Mouse (Mus musculus) liver, adult 2 months (tissue): Measurements from ENCODE around the gene Cdk13. TPM values are rescaled to one million over a fixed set of nuclear protein-coding genes. Genes with fewer than 3 reads are reported as not detected.

ENCODE experiments used
- DNase-seq: peaks from one replicate; pipeline ENCODE4 v3.0.0-alpha.2; 2011; ENCODE audit warnings: low read depth, low spot score; ENCODE audit errors: extremely low read depth
- H3K27ac ChIP-seq: fragments of 200-500 bp; replicated peaks from 2 replicates; pipeline ENCODE4 v1.5.1; 2012; ENCODE audit warnings: low read depth, mild to moderate bottlenecking, control low read depth, inconsistent platforms, low read length; ENCODE audit not compliant: insufficient read depth
- H3K27me3 ChIP-seq: fragments of 200-500 bp; 2 replicates; pipeline ENCODE4 v1.6.1; 2012; ENCODE audit warnings: mild to moderate bottlenecking, moderate library complexity, low read length, inconsistent platforms; ENCODE audit not compliant: control insufficient read depth, insufficient read depth
- H3K36me3 ChIP-seq: fragments of 200-500 bp; 2 replicates; pipeline ENCODE4 v1.6.1; 2012; ENCODE audit warnings: low read length, inconsistent platforms; ENCODE audit not compliant: control insufficient read depth, insufficient read depth
- H3K4me1 ChIP-seq: fragments of 200-500 bp; 2 replicates; pipeline ENCODE4 v1.6.1; 2011; ENCODE audit warnings: low read length; ENCODE audit not compliant: control insufficient read depth, insufficient read depth
- H3K4me3 ChIP-seq: fragments of 200-500 bp; 2 replicates; pipeline ENCODE4 v1.5.1; 2011; ENCODE audit warnings: low read depth, mild to moderate bottlenecking, control low read depth, low read length, moderate library complexity; ENCODE audit not compliant: insufficient read depth
- H3K79me2 ChIP-seq: fragments of 200-500 bp; 2 replicates; pipeline ENCODE4 v1.6.1; 2012; ENCODE audit warnings: inconsistent platforms, mild to moderate bottlenecking, low read length, moderate library complexity; ENCODE audit not compliant: control insufficient read depth, insufficient read depth
- H3K9ac ChIP-seq: fragments of 200-500 bp; 2 replicates; pipeline ENCODE4 v1.6.1; 2012; ENCODE audit warnings: low read depth, mild to moderate bottlenecking, control low read depth, inconsistent platforms, low read length
- CTCF ChIP-seq: fragments of 200-500 bp; IDR thresholded peaks from 2 replicates; pipeline ENCODE4 v1.5.1; 2011; ENCODE audit warnings: low read depth, low read length, control low read depth
- POLR2A ChIP-seq: fragments of 200-500 bp; IDR thresholded peaks from 2 replicates; pipeline ENCODE4 v1.6.1; 2011; ENCODE audit warnings: low read length, control low read depth; ENCODE audit not compliant: insufficient read depth; ENCODE audit errors: extremely low read depth
- WGBS: fragments of 180-500 bp; shearing (Covaris S2); methylation state at CpG from one replicate; pipeline ENCODE4 v1.1.7; 2018; 5-methylcytosine and 5-hydroxymethylcytosine counted together
- polyA plus RNA-seq: library from polyadenylated mRNA; depleted of rRNA; stranded (reverse); fragments of >200 nt; gene quantifications from 2 replicates; pipeline ENCODE4 v1.2.3, GENCODE M21; 2012
- total RNA-seq: library from RNA; depleted of rRNA; stranded (reverse); fragments of >200 nt; gene quantifications from 2 replicates; pipeline ENCODE4 v1.2.3, GENCODE M21; 2014

Gene Cdk13
- total and polyA plus RNA-seq, 2 experiments, result 15.2 to 20.9 TPM

- no peaks in the 10 kb centered on the region for H3K36me3 ChIP-seq
- H3K9ac ChIP-seq, result no peak overlapping the region
- TF ChIP-seq POLR2A, result no peak
- H3K27me3 ChIP-seq, result no peaks in the 10 kb centered on the region
- H3K27ac ChIP-seq, result no peak overlapping the region
- H3K79me2 ChIP-seq, result peaks cover 2% of the 10 kb centered on the region; the same call in 1 of the 2 replicates
- no peak for DNase-seq
- 86% methylated on average over 6 of the region's 6 CpGs for WGBS
- H3K4me3 ChIP-seq, result no peak overlapping the region
- H3K4me1 ChIP-seq, result peaks cover 7% of the 10 kb centered on the region
These were observed 99.6 kb downstream of the Cdk13 start for GRCm38 (mm10) chr13:17705188-17705826.

- H3K79me2 ChIP-seq, result peaks cover 3% of the 10 kb centered on the region; the same call in 1 of the 2 replicates
These were observed 102.6 kb downstream of the Cdk13 start for GRCm38 (mm10) chr13:17702311-17702710.

GRCm38 (mm10) chr13:17701322-17701721, 103.6 kb downstream of the Cdk13 start:
- H3K9ac ChIP-seq, result no peak overlapping the region
- no peaks in the 10 kb centered on the region for H3K36me3 ChIP-seq
- H3K27ac ChIP-seq, result no peak overlapping the region
- TF ChIP-seq CTCF (no peak), POLR2A (no peak)
- no peaks in the 10 kb centered on the region for H3K27me3 ChIP-seq
- no peak overlapping the region for H3K4me3 ChIP-seq
- no peak for DNase-seq
- peaks cover 3% of the 10 kb centered on the region; the same call in 1 of the 2 replicates for H3K79me2 ChIP-seq
- peaks cover 5% of the 10 kb centered on the region for H3K4me1 ChIP-seq

More at GRCm38 (mm10) chr13:17702311-17702710, 102.6 kb downstream of the Cdk13 start:
- H3K27ac ChIP-seq, result no peak overlapping the region
- no peaks in the 10 kb centered on the region for H3K36me3 ChIP-seq
- H3K4me3 ChIP-seq, result no peak overlapping the region
- no peak overlapping the region for H3K9ac ChIP-seq
- peaks cover 5% of the 10 kb centered on the region for H3K4me1 ChIP-seq
- H3K27me3 ChIP-seq, result no peaks in the 10 kb centered on the region
- no peak for TF ChIP-seq POLR2A
- TF ChIP-seq CTCF, result no peak
- DNase-seq, result peak; percentile 57

- DNase-seq, result no peak
- H3K4me3 ChIP-seq, result no peak overlapping the region
- no peak overlapping the region for H3K9ac ChIP-seq
- no peaks in the 10 kb centered on the region for H3K36me3 ChIP-seq
- H3K27me3 ChIP-seq, result no peaks in the 10 kb centered on the region
- no peak overlapping the region for H3K27ac ChIP-seq
- 91% methylated on average over 3 of the region's 3 CpGs for WGBS
- H3K79me2 ChIP-seq, result peaks cover 6% of the 10 kb centered on the region; the same call in 1 of the 2 replicates
- H3K4me1 ChIP-seq, result peaks cover 3% of the 10 kb centered on the region
- TF ChIP-seq POLR2A (no peak), CTCF (no peak)
These were observed 104.7 kb downstream of the Cdk13 start for GRCm38 (mm10) chr13:17700090-17700715.

- WGBS, result 2% methylated on average over 7 of the region's 7 CpGs
- Histone ChIP-seq H3K27me3 (no peaks in the 10 kb centered on the region), H3K9ac (peak overlapping the region; percentile 82), H3K27ac (peak overlapping the region; percentile 86), H3K79me2 (peaks cover 6% of the 10 kb centered on the region; the same call in 1 of the 2 replicates), H3K4me3 (peak overlapping the region; percentile 68), H3K4me1 (peaks cover 12% of the 10 kb centered on the region), H3K36me3 (no peaks in the 10 kb centered on the region)
- no peak for DNase-seq
- TF ChIP-seq POLR2A, result no peak
These were observed 108.9 kb downstream of the Cdk13 start for GRCm38 (mm10) chr13:17695898-17696580.
